Mouse (Mus musculus): ENCODE data around the gene Maml2.

The Maml2 gene

GRCm38 (mm10) chr9:13310236-13310635, 12.5 kb downstream of the Maml2 start:
- DNase-seq (ENCODE audit: low spot score in 2 of 2), result no peak

DNA sequence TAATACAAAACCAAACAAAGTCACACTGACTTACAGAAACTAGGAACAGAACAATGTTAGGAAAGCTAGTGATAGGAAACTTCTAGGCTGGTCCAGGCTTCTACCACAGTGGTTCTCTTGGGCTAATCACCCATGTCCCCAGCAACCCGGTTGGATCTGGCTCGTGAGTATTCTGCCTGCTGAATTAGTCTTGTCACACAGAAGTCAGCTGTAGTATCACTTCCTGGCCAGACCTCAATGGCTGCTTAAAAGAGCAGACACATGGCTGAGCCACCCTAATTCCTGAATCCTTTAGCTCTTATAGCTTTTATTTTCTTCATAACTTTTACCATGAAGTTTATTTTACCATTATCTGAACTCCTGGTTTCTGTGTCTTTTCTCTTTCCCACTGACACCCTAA, 13.3 kb downstream of the Maml2 start:
- no peak for DNase-seq (ENCODE audit: low spot score in 2 of 2)

DNA sequence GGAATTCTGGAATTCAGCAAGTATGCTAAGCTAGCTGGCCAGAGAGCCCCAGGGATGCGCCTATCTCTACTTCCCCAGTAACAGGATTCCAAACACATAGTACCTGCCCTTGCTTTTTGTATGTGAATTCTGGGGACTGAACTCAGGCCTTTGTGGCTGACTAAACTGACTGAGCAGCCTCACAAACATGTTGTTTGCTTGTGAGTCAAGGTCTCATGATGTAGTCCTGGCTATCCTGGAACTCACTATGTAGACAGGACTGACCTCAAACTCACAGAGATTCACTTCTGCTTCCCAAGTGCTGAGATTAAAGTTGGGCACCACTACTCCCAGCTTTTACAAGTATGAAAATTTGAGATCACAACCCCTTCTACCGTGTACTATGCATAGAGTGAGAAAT, 16.2 kb downstream of the Maml2 start:
- DNase-seq (ENCODE audit: low spot score in 2 of 2), result no peak

DNA sequence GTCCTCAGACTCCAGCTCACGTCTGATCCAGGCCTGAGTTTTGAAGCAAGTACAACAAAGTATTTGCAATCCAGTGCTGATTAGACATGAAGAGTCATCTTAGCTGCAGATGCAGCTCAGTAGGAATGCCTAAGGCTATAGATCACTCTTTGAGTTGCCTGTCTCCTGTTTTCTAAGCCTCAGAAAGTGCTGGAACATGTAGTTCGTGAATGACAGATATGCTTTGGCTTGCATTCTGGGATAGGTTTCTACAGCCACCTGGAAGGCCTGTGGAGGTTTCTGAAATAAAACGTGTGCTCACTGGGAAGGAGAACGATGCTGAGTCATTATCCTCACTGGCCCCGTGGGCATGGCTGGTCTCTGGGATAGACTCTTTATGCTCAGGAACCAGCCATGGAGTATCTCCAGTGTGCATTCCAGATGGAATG, 16.8 kb downstream of the Maml2 start:
- DNase-seq (ENCODE audit: low spot score in 2 of 2), result no peak

DNA sequence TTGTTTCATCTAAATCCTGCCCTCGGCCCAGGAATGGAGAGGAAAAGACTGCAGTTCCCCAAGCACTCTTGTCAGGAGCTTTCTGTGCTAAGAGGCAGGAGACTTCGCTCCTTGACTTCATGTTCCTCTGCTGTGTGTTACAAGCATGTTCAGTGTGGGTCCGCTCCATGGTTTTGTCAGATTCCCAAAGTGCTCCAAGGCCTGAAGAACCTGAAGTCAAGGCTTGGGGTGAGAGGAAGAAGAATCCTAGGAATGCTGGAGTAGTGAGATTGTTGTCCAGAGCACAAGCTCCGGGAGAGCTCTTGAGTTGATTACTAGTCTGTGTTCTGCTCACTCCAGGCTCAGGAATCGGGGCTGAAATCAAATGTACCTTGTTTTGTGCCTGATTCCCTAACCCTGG, 17.6 kb downstream of the Maml2 start:
- DNase-seq (ENCODE audit: low spot score in 2 of 2), result no peak

- DNase-seq (ENCODE audit: low spot score in 2 of 2), result no peak
Observed at GRCm38 (mm10) chr9:13319566-13319965, 21.8 kb downstream of the Maml2 start.

DNA sequence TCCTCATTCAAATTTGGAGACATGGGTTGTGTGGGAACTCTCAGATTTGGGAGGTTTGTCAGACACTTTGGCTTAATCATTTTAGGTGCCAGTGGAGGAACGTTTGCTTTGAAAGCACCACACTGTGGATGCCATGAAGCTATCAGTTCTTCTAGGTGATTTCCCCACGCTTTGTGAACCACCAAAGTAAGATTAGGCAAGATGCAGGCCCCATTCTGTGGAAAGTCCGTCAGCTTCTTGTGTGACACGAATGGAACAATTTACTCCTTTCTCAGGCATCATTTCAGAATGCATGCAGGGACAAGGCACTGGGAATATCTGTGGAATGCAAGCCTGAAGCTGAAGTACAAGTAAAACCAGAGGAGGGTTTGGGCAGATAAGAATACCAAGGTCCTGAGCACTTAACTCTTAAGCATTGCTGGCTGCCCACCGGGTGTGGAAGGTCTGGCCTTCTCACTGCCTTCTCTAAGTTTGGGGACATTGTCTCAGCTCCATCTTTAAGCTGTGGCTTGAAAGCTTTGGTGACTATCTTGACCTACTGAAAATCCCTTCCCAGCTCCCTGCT, 23.1 kb downstream of the Maml2 start:
- DNase-seq (ENCODE audit: low spot score in 2 of 2), result no peak

DNA sequence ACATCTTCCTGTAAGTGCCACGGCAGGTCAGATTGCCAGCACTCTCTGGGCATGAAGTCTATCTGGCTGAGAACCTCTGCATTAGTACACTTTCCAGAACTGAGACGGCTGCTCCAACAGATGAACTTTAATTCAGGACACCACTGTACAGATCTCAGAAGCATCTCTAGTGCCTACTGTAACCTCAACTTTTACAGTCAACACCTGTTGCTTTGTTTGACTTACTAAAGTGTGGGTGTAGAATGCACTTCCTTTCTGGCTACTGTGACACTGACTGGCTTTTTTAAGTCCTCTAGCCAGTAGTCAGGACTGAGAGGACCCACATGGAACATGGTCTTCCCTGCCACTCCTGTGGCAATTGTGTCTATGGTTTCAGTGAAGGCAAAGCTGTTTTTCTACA, 25.3 kb downstream of the Maml2 start:
- no peak for DNase-seq (ENCODE audit: low spot score in 2 of 2)

DNA sequence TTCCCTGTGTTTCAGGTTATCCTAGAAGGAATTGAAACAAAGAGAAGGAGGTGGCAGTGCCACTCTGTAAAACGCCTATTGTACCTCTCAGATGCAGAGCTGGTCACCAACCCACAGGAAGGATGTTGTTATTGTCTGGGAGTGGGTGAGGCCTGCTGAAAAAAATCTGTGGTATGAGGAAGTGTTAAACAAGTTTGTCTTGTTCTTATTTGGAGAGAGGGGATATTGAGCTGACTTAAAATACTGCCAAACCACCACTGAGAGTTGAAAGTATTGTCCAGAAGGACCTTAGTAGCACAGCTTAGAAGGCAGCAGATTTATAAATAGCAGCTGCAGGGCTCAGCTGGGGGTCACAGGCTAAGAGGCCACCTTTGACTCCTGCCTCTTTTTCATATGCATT, 25.9 kb downstream of the Maml2 start:
- DNase-seq (ENCODE audit: low spot score in 2 of 2), result no peak

GRCm38 (mm10) chr9:13414230-13414766, 116.5 kb downstream of the Maml2 start:
- DNase-seq (ENCODE audit: low spot score in 2 of 2), result no peak

- peak; percentile 26 to 51 for DNase-seq (ENCODE audit: low spot score in 2 of 2)
Observed at GRCm38 (mm10) chr9:13425031-13425940, 127.5 kb downstream of the Maml2 start.

DNA sequence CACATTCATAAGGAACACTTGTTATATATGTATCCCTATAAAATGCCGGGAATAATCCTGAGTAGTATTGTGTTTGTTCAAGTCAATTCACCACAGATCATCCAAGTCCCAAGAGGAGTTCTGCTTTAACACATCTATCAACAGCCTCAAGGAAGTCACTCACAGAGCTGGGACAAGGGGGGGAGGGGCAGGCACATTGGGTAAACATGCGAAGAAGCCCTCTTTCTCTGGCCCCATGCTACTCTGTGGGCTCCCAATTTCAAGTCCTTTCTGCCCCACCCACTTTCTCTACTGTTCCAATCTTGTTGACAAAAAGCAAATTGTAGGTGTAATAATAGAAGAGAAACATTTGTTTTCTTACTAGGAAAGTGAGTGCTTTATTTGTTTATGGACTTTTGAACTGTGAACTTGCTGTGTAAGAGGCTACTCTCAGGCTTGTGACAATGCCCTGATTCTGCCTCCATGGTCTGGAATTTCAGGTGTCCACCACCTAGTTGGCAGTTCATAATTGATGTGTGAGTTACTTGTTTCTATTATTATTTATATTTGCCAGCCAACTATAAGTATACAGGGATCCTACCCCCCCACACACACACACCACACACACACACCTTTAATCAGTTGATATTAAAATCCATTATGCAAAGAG, 131.8 kb downstream of the Maml2 start:
- no peak for DNase-seq (ENCODE audit: low spot score in 2 of 2)

- DNase-seq (ENCODE audit: low spot score in 2 of 2), result no peak
Observed at GRCm38 (mm10) chr9:13430302-13430701, 132.5 kb downstream of the Maml2 start.

GRCm38 (mm10) chr9:13430744-13431143, 133.0 kb downstream of the Maml2 start:
- no peak for DNase-seq (ENCODE audit: low spot score in 2 of 2)

DNA sequence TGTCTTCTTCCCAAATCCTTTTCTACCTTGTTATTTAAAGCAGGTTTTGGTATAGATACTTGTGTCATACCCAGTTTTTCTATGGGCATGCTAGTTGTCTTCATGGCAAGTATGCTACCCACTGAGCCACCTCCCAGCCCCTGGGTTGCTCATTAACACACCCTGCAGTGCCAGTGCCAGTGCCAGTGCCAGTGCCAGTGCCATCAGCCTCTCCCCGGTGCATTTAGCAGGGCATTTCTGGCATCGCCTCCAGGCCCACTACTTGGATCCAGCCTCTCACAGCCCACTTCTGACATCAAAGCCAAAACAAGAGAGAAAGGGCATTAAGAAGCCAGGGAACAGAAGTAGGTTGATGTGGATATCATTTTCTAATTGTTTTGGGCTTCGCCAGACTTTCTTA, 133.9 kb downstream of the Maml2 start:
- DNase-seq (ENCODE audit: low spot score in 2 of 2), result no peak

DNA sequence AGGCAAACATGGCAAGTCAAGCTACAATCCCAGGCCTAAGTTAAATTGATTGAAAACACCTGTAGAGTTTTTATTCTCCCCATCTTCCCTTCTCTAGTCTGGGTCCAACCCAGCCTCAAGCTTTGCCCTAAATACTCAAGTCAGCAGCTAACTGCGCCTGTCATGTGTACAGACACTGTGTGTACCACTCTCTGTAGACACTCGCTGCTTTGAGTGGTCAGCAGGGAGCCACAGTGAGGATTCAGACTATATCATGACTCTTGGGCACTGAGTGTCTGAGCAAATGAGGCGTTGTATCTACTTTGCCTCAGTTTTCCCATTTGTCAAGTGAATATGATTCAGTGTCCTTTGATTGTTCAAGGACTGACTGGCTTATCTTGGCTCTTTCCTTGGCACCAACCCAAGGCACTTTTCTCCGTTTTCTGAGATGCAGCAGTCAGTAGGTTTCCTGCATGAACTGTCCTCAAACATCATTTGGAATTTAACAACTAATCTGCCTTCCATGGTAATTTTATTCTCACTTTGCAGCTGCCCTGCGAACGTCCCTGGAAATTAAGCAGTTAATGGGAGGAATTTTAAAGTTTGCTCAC, 135.8 kb downstream of the Maml2 start:
- no peak for DNase-seq (ENCODE audit: low spot score in 2 of 2)

GRCm38 (mm10) chr9:13440911-13441310, 143.2 kb downstream of the Maml2 start:
- DNase-seq (ENCODE audit: low spot score in 2 of 2), result no peak

DNA sequence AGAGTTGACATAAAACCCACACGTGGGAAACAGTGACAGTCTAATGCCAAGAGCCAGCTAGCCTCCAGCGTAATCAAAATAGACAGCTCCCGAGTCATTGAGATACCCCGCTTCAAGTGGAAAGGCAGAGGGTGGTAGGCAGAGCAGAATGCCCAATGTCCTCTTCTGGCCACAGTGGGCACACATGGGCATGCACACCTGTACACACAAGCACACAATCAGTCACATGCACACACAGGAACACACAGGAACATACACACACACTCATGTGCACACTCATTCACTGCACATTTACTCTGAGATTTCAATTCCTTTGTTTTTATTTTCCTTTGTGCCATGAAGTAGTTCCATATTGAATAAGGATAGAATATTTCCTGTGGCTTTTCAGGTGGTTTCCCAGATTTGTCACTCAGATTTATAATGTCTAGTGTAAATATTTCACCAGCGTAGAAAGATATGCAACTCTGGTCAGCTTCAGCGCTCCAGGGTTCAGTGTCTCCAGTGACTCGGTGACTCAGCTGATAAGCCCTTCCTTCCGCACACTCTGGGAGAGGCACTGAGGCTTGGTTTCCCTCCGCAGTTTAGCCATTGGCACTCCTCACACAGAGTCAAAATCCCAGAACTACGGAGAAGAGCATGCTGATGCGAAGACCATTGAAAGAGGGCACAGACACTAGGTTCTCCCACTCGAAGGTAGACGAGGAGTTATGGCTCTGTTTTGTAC, 144.4 kb downstream of the Maml2 start:
- DNase-seq (ENCODE audit: low spot score in 2 of 2), result no peak

DNA sequence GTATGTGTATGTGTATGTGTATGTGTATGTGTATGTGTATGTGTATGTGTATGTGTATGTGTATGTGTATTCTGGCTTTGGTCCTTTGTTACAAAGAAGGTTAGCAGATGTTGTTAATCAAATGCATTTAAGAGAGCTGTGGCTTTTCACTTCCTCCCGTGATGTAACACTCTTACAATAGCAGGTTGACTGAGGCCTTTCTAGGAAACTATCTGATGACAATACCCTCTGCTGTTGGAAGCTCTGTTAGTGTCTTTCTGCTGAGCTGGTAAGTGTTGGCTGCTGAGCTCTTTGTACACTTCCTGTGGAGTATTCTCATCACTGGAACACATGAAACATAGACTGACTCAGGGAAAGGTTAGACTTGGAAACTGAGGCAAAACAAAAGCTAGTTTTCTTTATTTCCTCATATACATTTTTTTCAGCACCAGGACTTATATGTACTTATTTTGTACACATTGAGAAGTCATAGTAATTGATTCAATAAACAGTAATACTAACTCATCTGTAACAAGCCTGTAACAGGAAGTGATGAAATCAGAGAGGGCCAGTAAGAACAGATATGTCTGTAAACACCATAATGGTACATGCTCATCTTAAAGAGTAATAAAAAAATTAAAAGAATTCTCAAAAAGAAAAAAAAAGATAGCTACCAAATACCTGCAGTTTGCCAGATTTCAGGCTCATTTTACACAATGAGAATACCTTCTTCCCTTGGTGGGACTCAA, 145.9 kb downstream of the Maml2 start:
- DNase-seq (ENCODE audit: low spot score in 2 of 2), result no peak

- DNase-seq (ENCODE audit: low spot score in 2 of 2), result no peak
Observed at GRCm38 (mm10) chr9:13446236-13446635, 148.5 kb downstream of the Maml2 start.

All from frontal cortex, postnatal 14 days (tissue).